Mouse (Mus musculus) liver, adult 2 months (tissue): Measurements from ENCODE around the gene Hlx.

ENCODE experiments used
- CTCF ChIP-seq: fragments of 200-500 bp; IDR thresholded peaks from 2 replicates; pipeline ENCODE4 v1.5.1; 2011; ENCODE audit warnings: low read depth, low read length, control low read depth
- POLR2A ChIP-seq: fragments of 200-500 bp; IDR thresholded peaks from 2 replicates; pipeline ENCODE4 v1.6.1; 2011; ENCODE audit warnings: low read length, control low read depth; ENCODE audit not compliant: insufficient read depth; ENCODE audit errors: extremely low read depth

DNA sequence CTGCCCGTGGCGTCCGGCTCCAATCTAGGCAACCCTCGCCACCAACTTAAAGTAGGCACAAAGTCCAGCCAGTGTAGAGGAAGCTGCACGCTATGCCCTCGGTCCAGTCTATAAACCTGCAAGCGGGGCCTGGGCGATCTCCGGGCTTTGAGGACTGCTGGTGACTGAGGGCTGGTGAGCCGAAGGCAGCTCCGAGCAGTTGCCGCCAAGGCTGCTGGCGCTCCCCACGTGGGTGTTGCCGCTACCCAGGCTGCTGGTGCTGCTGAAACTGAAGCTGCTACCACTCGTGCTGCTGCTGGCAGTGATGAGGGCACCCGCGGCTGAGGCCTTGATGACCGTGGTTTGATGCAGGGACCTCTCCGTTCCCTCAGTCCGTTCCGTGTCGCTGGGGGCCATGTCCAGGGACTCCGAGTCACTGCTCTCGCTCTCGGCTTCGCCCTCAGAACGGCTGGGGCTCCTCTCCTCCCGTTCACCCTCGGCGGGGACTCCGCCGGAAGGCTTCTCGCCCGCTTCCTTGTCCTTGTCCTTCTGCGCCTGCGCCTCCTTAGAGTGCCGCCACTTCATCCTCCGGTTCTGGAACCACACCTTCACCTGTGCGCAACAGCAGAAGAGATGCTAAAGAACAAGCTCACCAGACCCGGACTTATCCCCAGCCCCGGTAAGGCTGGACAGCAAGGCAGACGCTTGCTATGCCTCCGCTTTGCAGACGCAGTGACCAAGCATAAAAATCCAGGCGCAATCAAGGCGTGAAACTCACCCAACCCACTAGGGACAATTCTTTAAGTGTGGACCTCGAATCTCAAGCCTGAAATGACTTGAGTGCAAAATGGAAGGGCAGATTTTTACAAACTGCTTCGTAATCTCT, 4.8 kb downstream of the Hlx start:
- TF ChIP-seq POLR2A (no peak), CTCF (no peak)
